Mouse (Mus musculus): ENCODE measurements around the gene Nog. TPM values are rescaled to one million over a fixed set of nuclear protein-coding genes. Genes with fewer than 3 reads are reported as not detected.

Nog gene
- polyA plus RNA-seq, 1 experiment from 2014 or later = 4.2 TPM

DNA sequence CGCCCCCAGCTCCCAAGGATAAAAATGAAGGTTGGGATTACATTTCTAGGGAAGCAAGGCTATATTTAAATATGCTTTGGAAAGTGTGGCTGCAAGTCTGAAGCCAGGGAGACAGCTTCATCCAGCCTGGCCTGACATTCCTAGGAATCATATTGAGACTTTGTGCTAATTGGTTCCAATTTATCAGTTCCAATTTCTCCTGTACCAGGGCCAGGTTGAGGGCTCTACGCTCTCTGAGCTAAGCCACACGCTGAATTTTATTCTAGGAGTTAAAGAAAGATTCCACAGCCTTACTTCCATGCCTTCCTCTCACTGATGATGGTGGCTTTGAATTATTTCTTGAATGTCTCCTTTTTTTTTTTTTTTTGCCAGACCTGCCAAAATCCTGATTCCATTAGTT is 15.6 kb upstream of the Nog start:
- peaks cover 17% of the 10 kb centered on the region for H3K4me1 ChIP-seq (ENCODE audit: control insufficient read depth, insufficient read depth, low read length)
- H3K27me3 ChIP-seq (replicated peaks; ENCODE audit: control insufficient read depth, insufficient read depth, low read length) = no peaks in the 10 kb centered on the region; the same call in 1 of the 2 replicates
- no peak overlapping the region for H3K4me2 ChIP-seq (ENCODE audit: low read length)
- peak; percentile 47 for DNase-seq (ENCODE audit: low spot score)
- no peak overlapping the region for H3K27ac ChIP-seq (ENCODE audit: low read depth, low read length)
- no peaks in the 10 kb centered on the region for H3K9me3 ChIP-seq (replicated peaks; ENCODE audit: control insufficient read depth, low read length)
- H3K9ac ChIP-seq (ENCODE audit: low read length) = no peak overlapping the region
- ATAC-seq = no peak
- WGBS = 58% methylated on average over 3 of the region's 3 CpGs
- no peak overlapping the region for H3K4me3 ChIP-seq (ENCODE audit: low read depth, low read length)
- no peaks in the 10 kb centered on the region for H3K36me3 ChIP-seq (ENCODE audit: control insufficient read depth, insufficient read depth, low read length)

DNA sequence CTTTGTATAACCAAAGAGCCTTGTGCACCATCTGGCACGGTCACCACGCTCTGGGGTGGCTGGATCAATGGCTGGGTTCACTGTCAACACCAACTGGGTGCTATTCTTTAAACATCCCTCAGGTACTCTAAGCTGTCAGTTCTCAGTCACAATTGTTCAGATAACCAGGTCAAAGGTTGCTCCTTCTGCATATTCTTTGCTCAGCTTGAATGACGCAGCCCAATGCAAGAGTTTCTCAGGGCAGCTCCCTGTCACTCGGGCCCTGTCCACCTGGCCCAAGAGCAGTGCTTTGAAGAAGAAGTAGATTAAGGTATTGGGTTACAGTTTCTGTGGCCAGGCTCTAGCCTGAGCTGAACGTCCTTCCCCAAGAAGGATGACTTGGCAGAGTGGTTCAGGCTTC is 12.2 kb upstream of the Nog start:
- no peak overlapping the region for H3K27ac ChIP-seq (ENCODE audit: low read depth, low read length)
- no peak overlapping the region for H3K9ac ChIP-seq (ENCODE audit: low read length)
- no peak overlapping the region for H3K4me3 ChIP-seq (ENCODE audit: low read depth, low read length)
- no peaks in the 10 kb centered on the region for H3K9me3 ChIP-seq (replicated peaks; ENCODE audit: control insufficient read depth, low read length)
- no peak overlapping the region for H3K4me2 ChIP-seq (ENCODE audit: low read length)
- DNase-seq (ENCODE audit: low spot score) = no peak
- ATAC-seq = no peak
- 62% methylated on average over 5 of the region's 5 CpGs for WGBS
- no peaks in the 10 kb centered on the region for H3K36me3 ChIP-seq (ENCODE audit: control insufficient read depth, insufficient read depth, low read length)
- H3K27me3 ChIP-seq (replicated peaks; ENCODE audit: control insufficient read depth, insufficient read depth, low read length) = no peaks in the 10 kb centered on the region; the same call in 1 of the 2 replicates
- H3K4me1 ChIP-seq (ENCODE audit: control insufficient read depth, insufficient read depth, low read length) = peaks cover 21% of the 10 kb centered on the region

DNA sequence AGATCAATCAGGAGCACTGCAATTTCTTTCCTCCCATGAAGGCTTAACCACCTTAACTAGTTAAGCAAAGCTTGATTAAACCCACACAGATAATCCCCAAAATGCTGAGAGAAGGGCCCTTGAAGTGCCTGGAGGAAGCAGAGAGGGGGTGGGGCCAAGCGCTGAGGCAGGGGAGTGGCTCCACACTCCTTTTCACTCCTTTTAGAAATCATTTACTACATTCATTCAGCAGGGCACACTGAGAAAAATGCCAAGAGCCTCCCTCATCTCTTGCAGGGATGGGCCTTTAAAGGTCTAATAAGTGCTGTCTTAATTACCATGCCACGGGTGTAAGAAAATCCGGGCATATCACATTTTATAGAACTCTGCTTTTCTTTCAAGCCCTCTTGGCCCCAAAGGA is 10.2 kb upstream of the Nog start:
- peak; percentile 17 for DNase-seq (ENCODE audit: low spot score)
- H3K9ac ChIP-seq (ENCODE audit: low read length) = no peak overlapping the region
- no peak for ATAC-seq
- 1% methylated on average over 3 of the region's 3 CpGs for WGBS
- no peak overlapping the region for H3K27ac ChIP-seq (ENCODE audit: low read depth, low read length)
- peaks cover 8% of the 10 kb centered on the region for H3K4me1 ChIP-seq (ENCODE audit: control insufficient read depth, insufficient read depth, low read length)
- no peaks in the 10 kb centered on the region for H3K36me3 ChIP-seq (ENCODE audit: control insufficient read depth, insufficient read depth, low read length)
- H3K4me3 ChIP-seq (ENCODE audit: low read depth, low read length) = no peak overlapping the region
- no peaks in the 10 kb centered on the region; the same call in 1 of the 2 replicates for H3K27me3 ChIP-seq (replicated peaks; ENCODE audit: control insufficient read depth, insufficient read depth, low read length)
- H3K9me3 ChIP-seq (replicated peaks; ENCODE audit: control insufficient read depth, low read length) = no peaks in the 10 kb centered on the region
- H3K4me2 ChIP-seq (ENCODE audit: low read length) = no peak overlapping the region

DNA sequence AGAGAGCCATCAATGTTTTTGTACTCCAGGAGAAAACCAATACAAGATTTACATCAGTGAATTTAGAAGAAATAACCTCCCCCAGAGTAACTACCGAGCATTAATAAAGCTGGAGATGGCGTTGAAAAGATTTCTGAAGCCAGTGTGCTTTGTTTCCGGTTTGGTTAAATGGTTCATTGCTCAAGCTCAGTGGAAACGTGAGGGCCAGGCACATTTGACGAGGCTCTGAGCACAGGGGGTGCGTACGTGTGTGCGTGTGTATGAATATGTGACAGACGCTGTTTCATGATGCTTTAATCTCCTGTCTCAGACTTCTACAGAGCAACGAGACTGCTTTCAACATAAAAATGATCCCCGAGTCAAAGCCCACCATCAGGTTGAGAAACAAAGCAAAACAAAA is 8.1 kb upstream of the Nog start:
- H3K9me3 ChIP-seq (replicated peaks; ENCODE audit: control insufficient read depth, low read length) = no peaks in the 10 kb centered on the region
- peaks cover 4% of the 10 kb centered on the region; the same call in 1 of the 2 replicates for H3K4me1 ChIP-seq (ENCODE audit: control insufficient read depth, insufficient read depth, low read length)
- 37% methylated on average over 11 of the region's 11 CpGs for WGBS
- no peak overlapping the region for H3K4me3 ChIP-seq (ENCODE audit: low read depth, low read length)
- no peak overlapping the region for H3K4me2 ChIP-seq (ENCODE audit: low read length)
- DNase-seq (ENCODE audit: low spot score) (no peak), ATAC-seq (no peak)
- H3K9ac ChIP-seq (ENCODE audit: low read length) = no peak overlapping the region
- H3K27ac ChIP-seq (ENCODE audit: low read depth, low read length) = no peak overlapping the region
- no peaks in the 10 kb centered on the region; the same call in 1 of the 2 replicates for H3K27me3 ChIP-seq (replicated peaks; ENCODE audit: control insufficient read depth, insufficient read depth, low read length)
- H3K36me3 ChIP-seq (ENCODE audit: control insufficient read depth, insufficient read depth, low read length) = no peaks in the 10 kb centered on the region

DNA sequence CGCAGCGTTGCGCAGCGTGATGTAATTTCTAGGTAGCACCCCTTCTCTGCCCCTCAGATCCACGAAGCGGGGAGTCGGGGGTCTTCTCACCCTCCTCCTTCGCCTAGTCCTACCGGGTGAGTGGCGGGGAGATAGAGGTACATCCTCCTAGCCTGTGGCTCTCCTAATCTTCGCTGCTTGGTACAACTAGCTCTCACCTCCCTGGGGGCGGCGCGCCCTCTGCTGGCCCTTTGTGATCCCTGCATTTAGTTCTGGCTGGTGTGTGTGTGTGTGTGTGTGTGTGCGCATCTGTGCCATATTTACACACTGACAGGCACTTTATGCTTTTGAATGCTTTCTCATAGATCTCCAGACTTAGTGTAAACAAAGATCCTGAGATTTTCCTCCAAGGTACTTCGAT is 1.3 kb upstream of the Nog start:
- H3K9ac ChIP-seq (ENCODE audit: low read length) = peak overlapping the region; percentile 75; the same call in 1 of the 2 replicates
- H3K4me3 ChIP-seq (ENCODE audit: low read depth, low read length) = peak overlapping the region; percentile 73
- H3K4me2 ChIP-seq (ENCODE audit: low read length) = peak overlapping the region; percentile 92
- H3K9me3 ChIP-seq (replicated peaks; ENCODE audit: control insufficient read depth, low read length) = no peaks in the 10 kb centered on the region
- peak overlapping the region; percentile 92 for H3K27ac ChIP-seq (ENCODE audit: low read depth, low read length)
- ATAC-seq = peak; percentile 61
- H3K27me3 ChIP-seq (replicated peaks; ENCODE audit: control insufficient read depth, insufficient read depth, low read length) = 0 out of 2 replicates have a peak, but pooled peaks cover 4% of the 10 kb centered on the region
- under 1% methylated on average over 14 of the region's 16 CpGs for WGBS
- DNase-seq (ENCODE audit: low spot score) = peak; percentile 93
- H3K36me3 ChIP-seq (ENCODE audit: control insufficient read depth, insufficient read depth, low read length) = no peaks in the 10 kb centered on the region
- H3K4me1 ChIP-seq (ENCODE audit: control insufficient read depth, insufficient read depth, low read length) = peaks cover 13% of the 10 kb centered on the region

DNA sequence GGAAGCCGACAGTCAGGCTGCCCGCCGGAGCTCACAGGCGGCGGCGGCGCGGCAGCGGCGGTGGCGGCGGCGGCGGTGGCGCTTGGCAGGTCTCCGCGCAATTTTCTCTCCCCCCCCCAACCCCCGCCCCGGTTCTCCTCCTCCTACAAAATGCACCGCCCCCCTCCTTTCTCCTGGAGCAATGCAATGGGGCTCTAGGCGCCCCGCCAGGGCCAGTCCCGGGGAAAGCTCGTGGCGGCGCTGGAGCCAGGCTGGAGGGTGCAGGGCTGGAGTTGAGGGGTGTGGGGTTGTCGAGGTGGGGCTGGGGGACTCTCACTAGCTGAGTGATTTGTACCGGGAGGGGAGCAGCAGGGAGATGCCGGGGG is 666 bp upstream of the Nog start:
- WGBS = under 1% methylated on average over 26 of the region's 29 CpGs
- H3K4me3 ChIP-seq (ENCODE audit: low read depth, low read length) = peak overlapping the region; percentile 73
- DNase-seq (ENCODE audit: low spot score) = peak; percentile 89

DNA sequence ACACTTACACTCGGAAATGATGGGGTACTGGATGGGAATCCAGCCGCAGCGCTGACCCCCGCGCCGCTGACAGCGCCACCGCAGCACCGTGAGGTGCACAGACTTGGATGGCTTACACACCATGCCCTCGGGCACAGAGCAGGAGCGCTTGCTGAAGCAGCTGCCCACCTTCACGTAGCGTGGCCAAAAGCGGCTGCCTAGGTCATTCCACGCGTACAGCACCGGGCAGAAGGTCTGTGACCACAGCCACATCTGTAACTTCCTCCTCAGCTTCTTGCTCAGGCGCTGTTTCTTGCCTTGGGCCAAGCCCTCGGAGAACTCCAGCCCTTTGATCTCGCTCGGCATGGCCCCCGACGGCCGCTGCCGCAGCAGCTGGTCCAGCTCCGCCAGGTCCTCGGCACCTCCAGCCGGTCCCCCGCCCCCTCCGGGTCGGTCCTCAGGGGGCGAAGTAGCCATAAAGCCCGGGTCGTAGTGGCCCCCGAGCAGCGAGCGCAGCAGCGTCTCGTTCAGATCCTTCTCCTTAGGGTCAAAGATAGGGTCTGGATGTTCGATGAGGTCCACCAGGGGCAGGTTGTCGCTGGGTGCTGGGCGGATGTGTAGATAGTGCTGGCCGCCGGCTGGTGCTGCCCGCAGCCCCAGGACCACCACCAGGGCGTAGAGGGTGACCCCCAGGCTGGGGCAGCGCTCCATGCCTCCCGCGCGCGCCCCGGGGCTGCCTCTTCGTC is 639 bp downstream of the Nog start:
- H3K36me3 ChIP-seq (ENCODE audit: control insufficient read depth, insufficient read depth, low read length) = no peaks in the 10 kb centered on the region
- peak overlapping the region; percentile 92 for H3K4me2 ChIP-seq (ENCODE audit: low read length)
- H3K4me1 ChIP-seq (ENCODE audit: control insufficient read depth, insufficient read depth, low read length) = peaks cover 20% of the 10 kb centered on the region
- peak overlapping the region; percentile 73 for H3K4me3 ChIP-seq (ENCODE audit: low read depth, low read length)
- peak overlapping the region; percentile 92 for H3K27ac ChIP-seq (ENCODE audit: low read depth, low read length)
- DNase-seq (ENCODE audit: low spot score) = peak; percentile 56
- under 1% methylated on average over 53 of the region's 53 CpGs for WGBS
- peak overlapping the region; percentile 75 for H3K9ac ChIP-seq (ENCODE audit: low read length)
- ATAC-seq = 0 out of 2 replicates have a peak, but pooled peaks have one; percentile 1
- H3K9me3 ChIP-seq (replicated peaks; ENCODE audit: control insufficient read depth, low read length) = no peaks in the 10 kb centered on the region
- H3K27me3 ChIP-seq (replicated peaks; ENCODE audit: control insufficient read depth, insufficient read depth, low read length) = 0 out of 2 replicates have a peak, but pooled peaks cover 4% of the 10 kb centered on the region

More for the DNA sequence above, 666 bp upstream of the Nog start:
- peak overlapping the region; percentile 92 for H3K4me2 ChIP-seq (ENCODE audit: low read length)
- peak; percentile 66 for ATAC-seq
- H3K36me3 ChIP-seq (ENCODE audit: control insufficient read depth, insufficient read depth, low read length) = no peaks in the 10 kb centered on the region
- peak overlapping the region; percentile 75 for H3K9ac ChIP-seq (ENCODE audit: low read length)
- H3K4me1 ChIP-seq (ENCODE audit: control insufficient read depth, insufficient read depth, low read length) = peaks cover 16% of the 10 kb centered on the region
- H3K9me3 ChIP-seq (replicated peaks; ENCODE audit: control insufficient read depth, low read length) = no peaks in the 10 kb centered on the region
- H3K27me3 ChIP-seq (replicated peaks; ENCODE audit: control insufficient read depth, insufficient read depth, low read length) = 0 out of 2 replicates have a peak, but pooled peaks cover 4% of the 10 kb centered on the region
- H3K27ac ChIP-seq (ENCODE audit: low read depth, low read length) = peak overlapping the region; percentile 92

DNA sequence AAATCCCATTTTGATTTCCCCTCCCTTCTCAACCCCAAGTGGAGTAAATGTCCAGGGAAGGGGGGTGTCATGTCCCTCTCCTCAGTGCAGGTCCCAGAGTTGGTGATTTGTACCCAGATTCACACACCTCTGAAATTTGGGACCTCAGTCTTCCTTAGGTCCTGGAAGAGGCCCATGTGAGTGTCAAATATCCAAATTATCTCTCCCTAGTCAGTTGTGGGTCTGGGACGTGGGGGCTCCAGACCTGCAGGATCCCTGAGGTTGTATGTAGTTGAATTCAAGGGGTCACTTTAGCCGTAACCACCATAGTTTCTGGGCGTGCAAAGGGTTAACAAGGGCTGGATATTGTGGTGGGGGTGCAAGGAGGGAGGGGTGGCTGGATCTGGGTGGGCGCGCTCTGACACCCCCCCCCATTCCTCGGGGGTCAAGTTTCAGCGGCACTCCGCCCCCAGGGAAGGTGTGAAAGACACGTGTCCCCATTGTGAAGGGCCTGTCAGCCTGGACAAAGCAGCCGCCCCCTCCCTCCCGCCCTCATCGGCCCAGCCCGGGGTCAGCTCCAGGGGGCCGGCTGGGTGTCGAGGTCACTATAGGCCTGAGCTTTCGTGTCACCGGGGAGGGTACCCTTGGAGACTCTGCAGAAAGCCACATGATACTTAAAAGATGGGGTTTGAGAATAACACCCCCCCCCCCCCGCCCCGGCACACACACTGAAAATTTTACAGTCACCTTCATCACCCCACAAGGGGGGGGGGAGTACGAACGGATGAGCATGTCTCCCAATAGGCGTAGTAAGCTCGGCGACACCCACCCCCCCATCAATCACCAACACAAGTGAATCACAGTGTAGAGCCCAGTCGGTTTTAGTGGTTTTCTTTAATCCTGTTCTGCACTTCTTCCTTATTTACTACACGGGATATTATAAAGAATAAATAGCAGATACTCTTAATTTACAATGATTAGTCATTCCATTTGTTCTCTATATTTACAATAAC is 2.1 kb downstream of the Nog start:
- ATAC-seq = no peak
- peak overlapping the region; percentile 51 for H3K9ac ChIP-seq (ENCODE audit: low read length)
- H3K27me3 ChIP-seq (replicated peaks; ENCODE audit: control insufficient read depth, insufficient read depth, low read length) = 0 out of 2 replicates have a peak, but pooled peaks cover 4% of the 10 kb centered on the region
- peaks cover 20% of the 10 kb centered on the region for H3K4me1 ChIP-seq (ENCODE audit: control insufficient read depth, insufficient read depth, low read length)
- H3K27ac ChIP-seq (ENCODE audit: low read depth, low read length) = peak overlapping the region; percentile 41; the same call in 1 of the 2 replicates
- peak overlapping the region; percentile 73 for H3K4me3 ChIP-seq (ENCODE audit: low read depth, low read length)
- H3K36me3 ChIP-seq (ENCODE audit: control insufficient read depth, insufficient read depth, low read length) = no peaks in the 10 kb centered on the region
- no peaks in the 10 kb centered on the region for H3K9me3 ChIP-seq (replicated peaks; ENCODE audit: control insufficient read depth, low read length)
- under 1% methylated on average over 26 of the region's 26 CpGs for WGBS
- DNase-seq (ENCODE audit: low spot score) = peak; percentile 50
- H3K4me2 ChIP-seq (ENCODE audit: low read length) = peak overlapping the region; percentile 92

Data from forebrain, embryonic 14.5 days (tissue).